Mouse (Mus musculus) limb, embryonic 12.5 days (tissue): Measurements from ENCODE around the gene Srd5a2. TPM values are rescaled to one million over a fixed set of nuclear protein-coding genes. Genes with fewer than 3 reads are reported as not detected.
A peak's percentile ranks its signal among the peaks of the same experiment; 100 is the strongest.
"Not testable (repeated sequence)": the region's sequence is repeated elsewhere in the genome, so short reads cannot be mapped to it uniquely, and the experiment has no call there.

Source experiments
- ATAC-seq: fragments of 200-750 bp; cut with Nextera tagmentation; 2 replicates; pipeline ENCODE4 v1.8.0; 2017; ENCODE audit warnings: low read depth, moderate TSS enrichment; ENCODE audit not compliant: insufficient number of reproducible peaks, insufficient read depth, low FRiP score, low TSS enrichment
- H3K27ac ChIP-seq: fragments of 300-500 bp; sonication (generic); 2 replicates; pipeline ENCODE4 v1.5.1; 2016; ENCODE audit warnings: mild to moderate bottlenecking, moderate library complexity
- H3K27me3 ChIP-seq: fragments of 300-500 bp; sonication (generic); 2 replicates; pipeline ENCODE4 v1.6.1; 2016; ENCODE audit warnings: mild to moderate bottlenecking, moderate library complexity
- H3K36me3 ChIP-seq: fragments of 300-500 bp; sonication (generic); 2 replicates; pipeline ENCODE4 v1.6.1; 2016; ENCODE audit warnings: mild to moderate bottlenecking, moderate library complexity
- H3K4me1 ChIP-seq: fragments of 300-500 bp; sonication (generic); replicated peaks from 2 replicates; pipeline ENCODE4 v1.6.1; 2016
- H3K4me2 ChIP-seq: fragments of 300-500 bp; sonication (generic); 2 replicates; pipeline ENCODE4 v1.6.1; 2016; ENCODE audit warnings: mild to moderate bottlenecking, moderate library complexity
- H3K4me3 ChIP-seq: fragments of 300-500 bp; sonication (generic); replicated peaks from 2 replicates; pipeline ENCODE4 v1.5.1; 2016; ENCODE audit warnings: mild to moderate bottlenecking
- H3K9ac ChIP-seq: fragments of 300-500 bp; sonication (generic); replicated peaks from 2 replicates; pipeline ENCODE4 v1.6.1; 2016; ENCODE audit warnings: mild to moderate bottlenecking, moderate library complexity
- H3K9me3 ChIP-seq: fragments of 300-500 bp; sonication (generic); 2 replicates; pipeline ENCODE4 v1.6.1; 2016; ENCODE audit warnings: mild to moderate bottlenecking, moderate library complexity
- WGBS: fragments of 180-500 bp; shearing (Covaris S2); methylation state at CpG from one replicate; pipeline ENCODE4 v1.1.7; 2016; 5-methylcytosine and 5-hydroxymethylcytosine counted together
- polyA plus RNA-seq: library from polyadenylated mRNA; unstranded; fragments of >200 nt; fragmentation: Nextera tagmentation; extraction: Ambion mirVana; gene quantifications from 2 replicates; pipeline ENCODE4 v1.2.1, GENCODE M21; 2016

The Srd5a2 gene
- polyA plus RNA-seq, result 1.9 TPM in 2 replicates

GRCm38 (mm10) chr17:74047210-74048082 lies at the start of gene Srd5a2:
Srd5a2 (minus strand) TSS chr17:74047916.
- H3K36me3 ChIP-seq, result no peaks in the 10 kb centered on the region
- peak within 1 kb of the TSS; percentile 36 for H3K4me3 ChIP-seq
- H3K4me2 ChIP-seq, result peak within 1 kb of the TSS; percentile 63
- ATAC-seq, result no peak; the same call in 1 of the 2 replicates
- H3K9ac ChIP-seq, result peak within 1 kb of the TSS; percentile 48
- peaks cover 59% of the 10 kb centered on the region for H3K27me3 ChIP-seq
- H3K9me3 ChIP-seq, result no peaks in the 10 kb centered on the region
- peaks cover 17% of the 10 kb centered on the region for H3K4me1 ChIP-seq
- 2% methylated on average over 45 of the region's 45 CpGs for WGBS
- H3K27ac ChIP-seq, result no peak within 1 kb of the TSS

- WGBS, result 80% methylated on average over 5 of the region's 5 CpGs
- Histone ChIP-seq H3K27ac (no peak overlapping the region), H3K9me3 (no peaks in the 10 kb centered on the region), H3K9ac (no peak overlapping the region), H3K36me3 (no peaks in the 10 kb centered on the region), H3K4me3 (no peak overlapping the region), H3K4me1 (no peaks in the 10 kb centered on the region), H3K27me3 (no peaks in the 10 kb centered on the region), H3K4me2 (no peak overlapping the region)
- ATAC-seq, result no peak
Observed at GRCm38 (mm10) chr17:74088886-74089678, 41.4 kb upstream of the Srd5a2 start.

GRCm38 (mm10) chr17:74088016-74088415 lies 40.3 kb upstream of the Srd5a2 start:
- H3K4me2 ChIP-seq, result no peak overlapping the region
- H3K27me3 ChIP-seq, result no peaks in the 10 kb centered on the region
- no peaks in the 10 kb centered on the region for H3K9me3 ChIP-seq
- no peak for ATAC-seq
- no peaks in the 10 kb centered on the region for H3K4me1 ChIP-seq
- H3K27ac ChIP-seq, result no peak overlapping the region
- H3K4me3 ChIP-seq, result no peak overlapping the region
- WGBS, result 79% methylated on average over 2 of the region's 2 CpGs
- no peaks in the 10 kb centered on the region for H3K36me3 ChIP-seq
- H3K9ac ChIP-seq, result no peak overlapping the region

- Histone ChIP-seq H3K4me2 (no peak overlapping the region), H3K36me3 (no peaks in the 10 kb centered on the region), H3K9me3 (no peaks in the 10 kb centered on the region), H3K27ac (no peak overlapping the region), H3K4me1 (no peaks in the 10 kb centered on the region), H3K9ac (no peak overlapping the region), H3K27me3 (no peaks in the 10 kb centered on the region), H3K4me3 (no peak overlapping the region)
- 90% methylated on average over 4 of the region's 4 CpGs for WGBS
- ATAC-seq, result no peak
Observed at GRCm38 (mm10) chr17:74083370-74083769, 35.7 kb upstream of the Srd5a2 start.

- no peaks in the 10 kb centered on the region for H3K4me1 ChIP-seq
- H3K9ac ChIP-seq, result no peak overlapping the region
- H3K27ac ChIP-seq, result no peak overlapping the region
- no peaks in the 10 kb centered on the region for H3K36me3 ChIP-seq
- H3K4me2 ChIP-seq, result no peak overlapping the region
- 82% methylated on average over 6 of the region's 6 CpGs for WGBS
- H3K27me3 ChIP-seq, result no peaks in the 10 kb centered on the region
- ATAC-seq, result no peak
- no peak overlapping the region for H3K4me3 ChIP-seq
- no peaks in the 10 kb centered on the region for H3K9me3 ChIP-seq
Observed at GRCm38 (mm10) chr17:74080076-74080615, 32.4 kb upstream of the Srd5a2 start.

GRCm38 (mm10) chr17:74078776-74079495 lies 31.2 kb upstream of the Srd5a2 start:
- H3K4me1 ChIP-seq, result no peaks in the 10 kb centered on the region
- no peaks in the 10 kb centered on the region for H3K36me3 ChIP-seq
- no peaks in the 10 kb centered on the region for H3K9me3 ChIP-seq
- no peak overlapping the region for H3K27ac ChIP-seq
- H3K9ac ChIP-seq, result no peak overlapping the region
- H3K4me2 ChIP-seq, result no peak overlapping the region
- H3K27me3 ChIP-seq, result no peaks in the 10 kb centered on the region
- ATAC-seq, result no peak
- WGBS, result 88% methylated on average over 13 of the region's 13 CpGs
- H3K4me3 ChIP-seq, result no peak overlapping the region

- WGBS, result 85% methylated on average over 5 of the region's 5 CpGs
- H3K9ac ChIP-seq, H3K27ac ChIP-seq, ATAC-seq, H3K9me3 ChIP-seq, H3K36me3 ChIP-seq, H3K4me3 ChIP-seq, H3K4me2 ChIP-seq, H3K27me3 ChIP-seq, H3K4me1 ChIP-seq: not testable (repeated sequence)
Observed at GRCm38 (mm10) chr17:74073067-74073466, 25.4 kb upstream of the Srd5a2 start.

- WGBS, result 90% methylated on average over 5 of the region's 5 CpGs
- not testable (repeated sequence) for H3K4me1 ChIP-seq, H3K9ac ChIP-seq, H3K27ac ChIP-seq, H3K9me3 ChIP-seq, H3K27me3 ChIP-seq, ATAC-seq, H3K4me2 ChIP-seq, H3K36me3 ChIP-seq, H3K4me3 ChIP-seq
Observed at GRCm38 (mm10) chr17:74062763-74063162, 15.0 kb upstream of the Srd5a2 start.

- H3K4me3 ChIP-seq, result peak overlapping the region; percentile 36
- peaks cover 17% of the 10 kb centered on the region for H3K4me1 ChIP-seq
- no peak overlapping the region for H3K27ac ChIP-seq
- H3K4me2 ChIP-seq, result peak overlapping the region; percentile 63
- no peak overlapping the region for H3K9ac ChIP-seq
- no peak for ATAC-seq
- H3K27me3 ChIP-seq, result peaks cover 61% of the 10 kb centered on the region
- H3K36me3 ChIP-seq, result no peaks in the 10 kb centered on the region
- WGBS, result 5% methylated on average over 19 of the region's 19 CpGs
- no peaks in the 10 kb centered on the region for H3K9me3 ChIP-seq
Observed at GRCm38 (mm10) chr17:74048229-74048816, 607 bp upstream of the Srd5a2 start.

- no peak overlapping the region for H3K4me2 ChIP-seq
- H3K4me1 ChIP-seq, result peaks cover 17% of the 10 kb centered on the region
- H3K27me3 ChIP-seq, result peaks cover 37% of the 10 kb centered on the region
- H3K4me3 ChIP-seq, result no peak overlapping the region
- ATAC-seq, result no peak
- no peaks in the 10 kb centered on the region for H3K36me3 ChIP-seq
- no peak overlapping the region for H3K9ac ChIP-seq
- no peaks in the 10 kb centered on the region for H3K9me3 ChIP-seq
- no peak overlapping the region for H3K27ac ChIP-seq
- WGBS, result 74% methylated on average over 4 of the region's 4 CpGs
Observed at GRCm38 (mm10) chr17:74043754-74044153, 4.0 kb downstream of the Srd5a2 start.
